Mouse (Mus musculus) ES-CJ7 (cell line): ENCODE results near the gene Rps6kb2.

Experiments
- DNase-seq: peaks from one replicate; pipeline ENCODE4 v3.0.0; 2011; ENCODE audit warnings: low read depth, low spot score

Gene Rps6kb2

GRCm38 (mm10) chr19:4120496-4120895, 42.7 kb downstream of the Rps6kb2 start:
- no peak for DNase-seq

DNA sequence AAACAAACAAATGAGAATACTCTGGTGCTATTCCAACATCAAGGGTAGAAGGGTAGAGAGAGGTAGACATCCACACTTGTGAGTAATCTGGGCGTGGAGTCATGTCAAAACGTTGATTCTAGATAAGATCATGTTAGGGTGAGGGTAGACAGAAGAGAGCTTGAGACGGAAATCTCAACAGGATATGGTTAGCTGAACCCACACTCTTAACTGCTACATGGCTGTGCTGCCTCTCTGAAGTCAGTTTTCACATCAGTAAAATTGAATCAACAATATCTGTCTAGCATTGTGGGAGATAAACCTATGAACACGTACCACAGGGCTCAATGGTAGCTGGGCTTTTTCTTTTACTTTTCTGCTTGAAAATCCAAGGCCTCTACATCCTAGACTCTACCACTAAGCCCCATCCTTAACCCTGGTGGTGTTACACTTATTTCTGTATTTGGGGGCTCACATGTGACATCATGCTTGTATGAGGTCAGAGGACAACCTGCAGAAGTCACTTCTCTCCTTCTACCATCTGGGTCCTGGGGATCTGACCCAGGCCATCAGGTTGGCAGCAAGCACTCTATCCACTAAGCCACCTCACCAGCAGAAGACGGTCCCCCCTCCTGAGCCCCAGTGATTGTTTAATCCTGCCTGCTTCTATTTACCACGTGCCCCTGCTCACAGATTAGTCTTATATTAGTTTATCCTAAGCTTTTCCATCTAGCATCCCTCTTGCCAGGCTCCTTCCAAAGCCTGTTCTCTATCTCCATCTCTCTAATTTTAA, 43.3 kb downstream of the Rps6kb2 start:
- DNase-seq = no peak

- no peak for DNase-seq
Measured at GRCm38 (mm10) chr19:4118350-4118749, 44.8 kb downstream of the Rps6kb2 start.

- DNase-seq = no peak
Measured at GRCm38 (mm10) chr19:4117006-4117405, 46.1 kb downstream of the Rps6kb2 start.

DNA sequence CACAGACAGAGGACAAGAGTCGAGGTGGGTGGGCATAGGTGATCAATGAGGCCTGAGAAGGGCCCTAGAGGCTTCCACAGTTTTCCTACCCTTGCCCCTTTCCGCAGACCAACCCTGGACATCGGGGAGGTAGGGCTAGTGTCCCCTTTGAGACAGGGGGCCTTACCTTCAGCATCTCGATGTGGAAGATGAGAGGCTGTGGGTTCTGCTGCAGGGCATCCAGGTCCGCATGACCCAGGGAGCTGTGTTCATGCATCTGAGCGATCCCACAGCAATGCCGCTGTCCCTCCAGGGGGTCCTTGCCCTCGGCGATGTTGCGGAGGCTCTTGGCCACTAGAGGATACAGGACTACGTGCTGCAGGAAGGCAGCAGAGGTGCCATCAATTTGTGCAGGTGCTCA, 47.3 kb downstream of the Rps6kb2 start:
- DNase-seq = no peak

GRCm38 (mm10) chr19:4115144-4115543, 48.0 kb downstream of the Rps6kb2 start:
- no peak for DNase-seq

DNA sequence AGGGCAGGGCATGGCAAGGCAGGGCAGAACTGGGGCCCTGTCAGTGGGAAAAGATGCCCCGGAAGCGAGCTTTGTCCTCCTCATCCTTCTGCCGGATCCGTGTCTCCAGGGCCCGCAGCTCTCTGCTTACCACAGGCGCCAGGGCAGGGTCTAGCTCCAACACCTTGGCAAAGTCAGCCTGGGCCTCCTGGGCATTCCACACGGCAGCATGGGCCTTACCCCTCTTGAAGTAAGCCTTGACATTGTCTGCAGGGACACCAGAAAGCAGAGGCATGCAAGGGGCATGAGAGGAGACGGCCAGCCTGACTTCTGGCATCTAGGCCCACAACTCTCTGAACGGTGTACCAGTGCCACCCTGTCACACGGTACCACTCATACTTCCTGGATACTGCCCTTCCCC, 48.6 kb downstream of the Rps6kb2 start:
- no peak for DNase-seq

DNA sequence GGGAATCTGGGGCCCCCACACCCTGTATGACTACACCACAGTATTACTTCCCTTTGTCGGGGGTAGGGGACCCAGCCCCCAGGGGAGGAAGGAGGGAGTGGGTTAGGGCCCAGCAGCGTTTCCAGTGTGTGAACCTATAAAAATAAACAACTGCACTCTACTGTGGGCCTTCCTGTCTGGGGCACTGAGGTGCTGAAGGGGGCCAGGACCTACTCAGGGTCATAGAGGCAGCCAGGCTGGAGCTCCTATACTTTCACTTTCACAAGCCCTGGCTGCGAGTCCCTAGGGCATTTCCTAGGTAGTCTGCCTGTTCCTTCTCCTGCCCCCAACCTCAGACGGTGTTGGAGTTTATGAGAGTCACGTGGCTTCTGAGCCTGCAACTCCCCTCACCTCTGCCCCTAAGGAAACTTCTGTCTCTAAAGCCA, 49.3 kb downstream of the Rps6kb2 start:
- DNase-seq = no peak

DNA sequence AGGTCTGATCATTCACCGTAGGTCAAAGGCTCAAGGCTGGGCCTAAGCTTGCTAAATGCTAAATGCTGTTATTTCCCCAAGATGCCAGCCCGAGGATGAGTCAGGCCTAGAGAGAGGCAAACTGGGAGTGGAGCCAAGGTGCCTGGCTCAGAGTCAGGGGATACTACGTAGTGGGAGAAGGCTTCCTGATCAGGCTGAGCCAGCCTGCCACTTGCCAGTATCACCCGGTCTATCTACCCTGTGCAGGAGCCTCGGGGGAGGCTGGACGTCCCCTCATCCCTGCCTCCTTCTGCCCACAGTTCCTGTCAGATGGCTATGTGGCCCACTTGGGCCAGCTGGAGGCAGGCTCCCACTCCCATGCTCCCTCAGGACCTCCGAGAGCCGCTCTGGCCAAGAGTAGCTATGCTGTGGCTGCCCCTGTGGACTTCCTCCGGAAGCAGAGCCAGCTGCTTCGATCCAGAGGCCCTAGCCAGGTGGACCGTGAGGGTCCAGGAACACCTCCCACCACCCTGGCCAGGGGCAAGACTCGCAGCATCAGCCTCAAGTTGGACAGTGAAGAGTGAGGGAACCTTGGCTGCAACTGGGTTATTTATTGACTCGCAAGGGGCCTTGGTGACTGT, 49.9 kb downstream of the Rps6kb2 start:
- DNase-seq = no peak

- no peak for DNase-seq
Measured at GRCm38 (mm10) chr19:4112063-4112960, 50.8 kb downstream of the Rps6kb2 start.

DNA sequence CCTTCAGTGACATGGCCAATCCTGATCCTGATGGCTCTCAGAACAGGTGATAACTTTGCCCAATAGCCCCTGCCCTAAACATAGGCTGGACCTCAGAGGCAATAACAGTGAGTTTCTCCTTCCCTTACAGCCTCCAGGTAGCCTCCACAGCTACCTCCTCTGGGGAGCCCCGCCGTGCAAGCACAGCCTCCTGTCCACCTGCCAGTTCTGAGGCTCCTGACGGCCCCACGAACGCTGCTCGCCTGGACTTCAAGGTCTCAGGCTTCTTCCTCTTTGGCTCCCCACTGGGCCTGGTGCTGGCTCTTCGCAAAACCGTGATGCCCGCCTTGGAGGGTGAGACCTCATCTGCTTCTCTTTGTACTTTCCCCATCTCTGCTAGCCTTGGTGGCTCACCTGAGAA, 54.6 kb downstream of the Rps6kb2 start:
- DNase-seq = no peak

DNA sequence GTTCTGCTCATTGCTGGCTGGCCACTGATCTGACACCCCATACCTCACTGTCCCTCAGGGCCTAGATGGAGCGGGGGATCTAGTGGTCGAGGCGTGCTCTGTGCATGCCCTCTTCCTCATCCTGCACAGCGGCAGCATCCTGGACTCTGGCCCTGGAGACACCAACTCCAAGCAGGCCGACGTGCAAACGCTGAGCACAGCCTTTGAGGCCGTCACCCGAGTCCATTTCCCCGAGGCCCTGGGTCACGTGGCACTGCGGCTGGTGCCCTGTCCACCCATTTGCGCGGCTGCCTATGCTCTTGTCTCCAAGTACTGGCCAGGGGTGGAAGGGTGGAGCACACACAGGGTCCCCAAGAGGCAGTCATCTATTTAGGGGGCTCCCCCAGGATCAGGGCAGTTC, 56.5 kb downstream of the Rps6kb2 start:
- no peak for DNase-seq

GRCm38 (mm10) chr19:4104675-4105194, 58.4 kb downstream of the Rps6kb2 start:
- DNase-seq = no peak
